Mouse (Mus musculus): ENCODE measurements around the gene Cenpq.

The Cenpq gene

DNA sequence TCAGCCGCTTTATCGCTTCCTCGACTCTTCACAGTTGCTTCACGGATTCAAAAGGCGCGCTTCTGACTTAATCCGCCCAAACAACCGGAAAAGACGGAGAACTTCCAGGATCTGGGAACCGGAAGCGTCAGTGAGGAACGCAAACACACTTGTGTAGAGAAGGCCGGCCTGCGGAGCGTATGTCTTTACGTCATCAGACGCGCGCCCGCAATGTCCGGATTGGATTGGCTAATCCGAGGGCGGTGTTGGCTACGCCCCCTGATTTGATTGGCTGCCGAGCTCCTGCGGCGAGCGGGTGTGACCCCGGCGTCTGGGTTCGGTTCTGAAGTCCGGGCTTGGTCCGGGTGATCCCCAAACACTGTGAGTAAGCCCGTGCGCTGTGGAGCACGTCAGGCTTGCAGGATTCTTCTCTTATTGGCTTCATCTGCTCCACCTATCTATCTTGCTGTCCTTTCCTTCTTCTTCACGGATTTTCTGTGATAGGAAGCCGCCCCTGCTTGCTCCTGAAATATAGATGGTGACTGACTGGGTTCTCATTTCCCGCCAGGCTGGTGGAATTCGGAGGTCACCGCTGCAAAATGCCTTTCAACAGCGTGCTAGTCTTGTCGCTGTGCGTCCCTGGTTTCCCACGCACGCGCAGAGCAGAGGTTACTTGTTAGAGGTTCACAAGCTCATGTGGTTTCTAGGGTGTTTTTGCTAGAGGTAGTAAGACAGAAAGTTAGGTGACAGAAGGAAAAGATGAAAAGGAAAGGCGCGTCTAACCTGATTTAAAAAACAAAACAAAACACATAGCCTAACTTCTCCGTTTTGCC is at the start of gene Cenpq, which contains the start of gene Mut:
Cenpq (minus strand) TSS at position 628 of the 812 bp plus-strand sequence.
Mut (plus strand) TSS at position 266 of the 812 bp plus-strand sequence.
- peak; percentile 90 to 93 for DNase-seq (ENCODE audit: low spot score in 2 of 2)

DNA sequence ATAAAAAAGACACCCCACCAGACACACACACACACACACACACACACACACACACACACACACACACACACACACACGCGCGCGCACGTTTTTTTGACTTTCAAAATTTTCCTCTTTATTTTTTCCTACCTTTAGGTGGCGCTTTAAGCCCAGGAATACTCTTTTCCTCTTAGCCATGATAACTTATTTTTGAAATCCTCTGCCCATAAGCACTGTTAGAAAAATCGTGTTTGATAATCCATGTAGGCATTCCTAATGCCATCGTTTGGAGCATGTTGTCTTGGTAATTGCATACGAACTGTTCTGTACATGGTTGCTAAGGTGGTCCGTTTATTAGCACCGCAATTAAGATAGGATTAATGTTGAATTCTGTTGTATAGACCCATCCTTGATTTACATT is 43.1 kb upstream of the Cenpq start:
- DNase-seq (ENCODE audit: low spot score in 2 of 2): no peak

DNA sequence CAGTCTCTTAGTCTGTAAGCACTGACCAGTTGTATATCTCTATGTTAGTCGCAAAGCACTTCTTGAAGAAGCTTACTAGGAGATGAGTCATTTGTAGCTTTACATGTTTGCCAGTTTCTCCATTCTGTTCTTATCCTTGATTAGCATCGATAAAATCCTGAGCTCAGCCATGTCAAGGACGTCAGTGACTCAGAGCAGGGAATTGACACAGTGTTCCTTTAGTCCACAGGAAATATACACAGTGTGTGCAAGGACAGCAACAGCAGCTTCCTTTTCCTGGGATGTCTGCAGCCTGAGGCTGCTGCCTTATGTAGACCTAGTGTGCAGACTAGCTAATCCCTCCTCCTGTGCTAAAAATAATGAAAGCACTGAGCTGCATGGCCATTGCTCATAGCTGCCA is 13.7 kb upstream of the Cenpq start:
- no peak for DNase-seq (ENCODE audit: low spot score in 2 of 2)

DNA sequence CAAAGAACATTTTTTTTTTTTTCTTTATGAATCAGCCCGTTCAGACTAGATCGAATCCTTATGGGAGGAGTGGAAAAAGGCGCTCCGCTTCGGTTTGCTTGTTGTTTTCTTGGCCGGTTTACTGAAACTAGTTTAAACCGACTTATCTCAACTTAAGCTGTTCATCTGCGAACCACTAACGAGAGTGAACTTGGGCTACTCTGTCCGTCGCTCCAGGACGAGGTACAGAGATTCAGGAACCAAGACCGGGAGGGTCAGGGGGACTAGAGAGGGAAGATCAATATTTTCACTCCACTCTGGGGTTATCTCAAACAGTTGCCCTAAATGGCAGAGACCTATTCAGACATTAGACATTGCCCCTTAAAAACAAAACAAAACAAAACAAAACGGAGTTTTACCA is 862 bp downstream of the Cenpq start:
- DNase-seq (ENCODE audit: low spot score in 2 of 2): peak in 1 of 2 experiments; percentile 1

DNA sequence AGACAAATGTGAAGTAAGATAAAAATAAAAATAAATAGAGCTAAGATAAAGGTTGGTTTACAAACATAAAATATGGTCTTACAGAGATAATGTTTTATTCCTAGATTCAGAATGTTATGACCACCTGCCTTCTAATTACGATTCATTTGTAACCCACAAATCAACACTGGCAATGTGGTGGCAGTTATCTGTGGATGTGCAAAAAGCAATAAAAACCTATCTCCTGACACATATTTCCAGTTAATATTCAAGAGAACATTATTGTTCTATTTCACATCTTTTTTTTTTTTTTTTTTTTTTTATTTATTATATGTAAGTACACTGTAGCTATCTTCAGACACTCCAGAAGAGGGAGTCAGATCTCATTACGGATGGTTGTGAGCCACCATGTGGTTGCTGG is 19.3 kb downstream of the Cenpq start:
- no peak for DNase-seq (ENCODE audit: low spot score in 2 of 2)

DNA sequence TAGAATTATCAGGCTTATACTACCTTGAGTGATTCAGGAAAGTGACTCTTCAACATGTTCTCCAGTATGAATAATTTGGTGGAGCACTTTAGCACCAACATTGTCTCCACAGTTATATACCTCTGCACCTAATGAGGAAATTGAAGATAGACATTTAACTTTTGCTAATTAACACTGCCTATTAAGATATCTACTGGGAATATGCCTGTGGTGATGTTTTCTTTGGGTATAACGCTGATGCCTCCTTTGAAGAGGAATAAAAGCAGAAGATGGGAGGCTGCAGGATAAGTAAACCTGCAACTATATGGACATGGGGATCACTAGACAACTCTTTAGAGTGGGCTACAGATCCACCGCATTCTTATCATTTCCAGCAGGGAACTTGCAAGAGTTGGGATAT is 20.6 kb downstream of the Cenpq start, which contains the start of gene Glyatl3:
Glyatl3 (minus strand) TSS at position 101 of the 400 bp plus-strand sequence.
- no peak for DNase-seq (ENCODE audit: low spot score in 2 of 2)

DNA sequence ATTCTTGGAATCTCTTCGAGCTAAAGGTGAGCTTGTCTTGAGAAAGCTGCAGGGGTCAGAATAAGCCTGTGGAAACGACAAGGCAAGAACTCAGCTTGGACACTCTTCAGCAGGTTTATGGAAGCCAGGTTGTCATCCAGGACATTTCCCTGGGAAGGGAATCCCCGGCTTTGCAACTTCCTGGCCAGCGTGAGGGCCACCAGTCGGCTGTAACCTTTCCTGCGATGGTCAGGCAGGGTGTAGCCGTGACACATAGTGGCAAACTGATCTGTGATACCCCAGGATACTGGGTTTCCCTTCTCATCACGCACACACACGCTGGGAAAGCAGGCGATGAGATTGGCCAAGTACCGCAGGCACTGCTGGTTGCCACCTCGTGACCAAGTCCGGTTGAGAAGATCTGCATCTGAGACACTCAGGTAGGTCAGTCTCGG is 30.1 kb downstream of the Cenpq start:
- DNase-seq (ENCODE audit: low spot score in 2 of 2): no peak

DNA sequence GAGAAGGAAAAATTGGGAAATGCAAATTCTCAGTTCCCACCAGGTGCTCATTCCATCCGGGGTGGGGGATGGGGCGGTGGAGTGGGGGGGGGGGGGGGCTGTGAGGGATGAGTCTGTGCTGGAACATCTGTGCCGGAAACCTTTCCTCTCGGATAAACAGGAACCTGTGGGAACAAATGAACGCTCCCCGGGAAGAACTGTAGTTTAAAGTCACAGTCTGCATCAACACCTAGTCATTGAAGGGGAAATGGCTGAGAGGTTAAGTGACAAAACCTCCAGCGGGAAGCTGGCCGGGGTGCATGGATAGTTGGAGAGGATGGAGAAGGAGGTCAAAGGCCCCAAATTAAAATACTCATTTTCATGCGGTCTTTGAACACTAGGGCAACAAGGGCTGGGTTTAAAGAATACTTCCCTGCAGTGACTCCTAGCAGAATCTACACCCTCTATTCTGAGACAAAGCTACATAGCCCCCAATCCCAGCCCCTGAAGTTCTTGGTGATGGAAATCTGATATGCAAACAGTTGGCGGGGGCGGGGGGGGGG is 30.7 kb downstream of the Cenpq start:
- DNase-seq (ENCODE audit: low spot score in 2 of 2): no peak

DNA sequence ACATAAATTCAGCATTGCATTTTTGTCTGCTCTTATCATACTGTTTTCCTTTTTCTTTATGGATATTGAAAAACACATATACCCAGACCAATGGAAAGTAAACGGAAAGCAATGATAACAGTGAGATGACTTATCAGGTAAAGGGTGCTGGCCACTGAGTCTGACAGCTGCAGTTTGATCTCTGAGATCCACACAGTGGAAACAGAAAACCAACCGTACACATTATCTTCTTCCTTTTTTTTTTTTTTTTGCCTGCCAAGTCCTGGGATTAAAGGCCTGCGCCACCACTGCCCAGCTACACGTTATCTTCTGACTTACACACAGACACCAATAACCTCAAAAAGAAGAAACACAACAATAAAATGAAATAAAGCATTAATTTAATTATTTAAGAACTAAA is 31.5 kb downstream of the Cenpq start:
- DNase-seq (ENCODE audit: low spot score in 2 of 2): no peak

DNA sequence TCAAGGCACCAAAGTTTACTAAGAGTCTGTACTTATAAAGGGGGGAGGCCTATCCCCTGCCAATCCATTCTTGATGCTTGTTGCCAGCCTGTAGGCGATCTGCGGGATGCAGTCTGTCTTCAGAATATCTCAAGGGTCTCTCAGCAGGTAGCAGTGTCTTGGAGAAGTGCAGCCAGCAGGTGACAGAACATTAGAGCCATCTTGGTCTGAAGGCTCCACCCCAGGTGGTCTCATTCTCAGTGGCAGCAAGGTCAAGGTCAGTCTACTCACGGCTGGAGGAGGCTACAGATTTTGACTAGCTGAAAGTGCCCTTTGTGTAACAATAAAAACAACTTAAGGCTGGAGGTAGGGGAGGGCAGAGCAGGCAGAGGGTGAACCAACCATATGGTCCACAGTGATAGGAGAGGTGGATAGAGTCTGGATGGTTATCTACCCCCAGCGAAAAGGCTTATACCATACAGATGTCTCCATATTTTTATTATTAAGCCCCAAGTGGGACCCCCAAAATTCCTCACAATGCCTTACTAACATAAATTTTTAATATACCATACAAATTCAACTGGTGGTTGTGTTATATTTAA is 35.0 kb downstream of the Cenpq start:
- DNase-seq (ENCODE audit: low spot score in 2 of 2): no peak

DNA sequence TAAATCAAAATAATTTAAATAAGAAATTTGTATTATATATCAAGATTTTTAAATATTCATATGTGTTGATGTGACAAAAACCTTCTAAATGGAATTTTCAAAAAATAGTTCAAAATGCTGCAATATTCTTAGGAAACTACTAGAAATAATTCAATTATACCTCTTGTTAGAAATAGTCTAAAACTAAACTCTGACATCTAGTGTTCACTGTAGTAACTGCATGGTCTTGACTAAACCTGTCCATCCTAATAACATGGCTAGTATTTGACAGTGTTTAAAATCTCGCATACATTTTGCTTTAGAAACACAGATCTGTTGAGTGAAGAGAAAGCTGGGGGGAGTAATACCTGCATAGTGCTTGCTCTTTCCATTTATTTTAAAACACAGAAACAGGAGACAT is 38.0 kb downstream of the Cenpq start:
- no peak for DNase-seq (ENCODE audit: low spot score in 2 of 2)

DNA sequence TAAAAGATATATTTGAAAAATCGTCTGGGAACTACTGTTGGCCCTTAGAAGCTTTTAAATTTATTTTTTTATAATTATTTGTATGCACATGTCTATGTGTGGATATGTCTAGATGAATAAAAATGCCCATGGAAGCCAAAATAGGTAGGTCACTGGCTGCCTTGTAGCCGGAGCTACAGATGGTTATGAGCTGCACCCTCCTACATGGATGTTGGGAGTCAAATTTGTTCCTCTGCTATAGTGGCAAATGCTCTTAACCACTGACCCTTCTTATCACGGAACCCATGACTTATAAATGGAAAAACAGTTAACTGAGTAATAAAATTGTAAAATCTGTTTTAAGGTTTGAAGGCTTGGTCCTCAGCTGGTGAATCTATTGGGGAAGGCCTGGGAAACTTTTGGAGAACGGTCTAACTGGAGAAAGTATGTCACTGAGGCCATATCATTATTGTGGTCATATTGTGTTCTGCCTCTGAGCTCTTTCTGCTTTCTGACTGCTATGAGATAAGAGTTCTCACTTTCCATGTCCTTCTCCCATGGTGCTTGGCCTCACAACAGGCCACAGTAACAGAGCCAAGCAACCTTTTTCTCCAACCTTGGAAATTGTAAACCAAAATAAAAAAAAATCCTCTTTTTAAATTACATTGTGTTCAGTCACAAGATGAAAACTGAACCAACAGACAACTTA is 46.9 kb downstream of the Cenpq start:
- DNase-seq (ENCODE audit: low spot score in 2 of 2): no peak

DNA sequence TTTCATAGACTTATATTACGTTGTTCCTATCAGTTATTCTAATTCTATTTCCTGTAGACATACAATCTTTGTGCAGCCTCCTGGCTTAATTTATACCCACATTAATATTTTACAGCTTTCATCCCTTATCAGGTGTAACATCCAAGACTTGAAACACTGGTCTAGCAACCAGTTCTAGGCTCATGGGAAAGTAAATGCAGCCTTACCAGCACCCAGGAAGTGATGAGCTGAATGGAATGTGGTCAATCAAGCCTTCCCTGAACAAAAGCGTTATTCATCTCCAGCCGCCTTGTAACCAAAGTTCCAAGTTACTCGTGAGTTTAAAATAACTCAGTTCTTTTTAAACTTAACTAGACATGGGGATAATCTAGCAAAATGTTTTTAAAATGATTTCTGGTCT is 49.7 kb downstream of the Cenpq start:
- no peak for DNase-seq (ENCODE audit: low spot score in 2 of 2)

DNA sequence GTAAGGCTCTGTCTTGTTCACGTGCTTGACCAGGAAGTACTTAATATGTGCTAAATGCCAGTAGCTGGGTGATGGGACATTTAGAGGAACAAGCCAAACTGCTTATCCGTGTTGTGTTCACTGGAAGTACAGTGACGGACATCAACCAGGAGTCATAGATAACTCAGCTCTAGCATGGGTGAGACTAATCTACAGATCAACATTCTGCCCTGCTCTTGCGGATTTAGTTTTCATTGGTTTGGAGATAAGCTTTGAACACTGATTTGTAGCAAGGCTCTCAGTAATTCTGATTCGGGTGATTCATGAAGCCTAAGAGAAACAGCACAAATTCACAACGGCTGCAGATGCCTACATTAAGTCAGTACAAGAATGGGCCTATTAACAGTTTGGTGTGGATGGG is 52.7 kb downstream of the Cenpq start:
- DNase-seq (ENCODE audit: low spot score in 2 of 2): no peak

DNA sequence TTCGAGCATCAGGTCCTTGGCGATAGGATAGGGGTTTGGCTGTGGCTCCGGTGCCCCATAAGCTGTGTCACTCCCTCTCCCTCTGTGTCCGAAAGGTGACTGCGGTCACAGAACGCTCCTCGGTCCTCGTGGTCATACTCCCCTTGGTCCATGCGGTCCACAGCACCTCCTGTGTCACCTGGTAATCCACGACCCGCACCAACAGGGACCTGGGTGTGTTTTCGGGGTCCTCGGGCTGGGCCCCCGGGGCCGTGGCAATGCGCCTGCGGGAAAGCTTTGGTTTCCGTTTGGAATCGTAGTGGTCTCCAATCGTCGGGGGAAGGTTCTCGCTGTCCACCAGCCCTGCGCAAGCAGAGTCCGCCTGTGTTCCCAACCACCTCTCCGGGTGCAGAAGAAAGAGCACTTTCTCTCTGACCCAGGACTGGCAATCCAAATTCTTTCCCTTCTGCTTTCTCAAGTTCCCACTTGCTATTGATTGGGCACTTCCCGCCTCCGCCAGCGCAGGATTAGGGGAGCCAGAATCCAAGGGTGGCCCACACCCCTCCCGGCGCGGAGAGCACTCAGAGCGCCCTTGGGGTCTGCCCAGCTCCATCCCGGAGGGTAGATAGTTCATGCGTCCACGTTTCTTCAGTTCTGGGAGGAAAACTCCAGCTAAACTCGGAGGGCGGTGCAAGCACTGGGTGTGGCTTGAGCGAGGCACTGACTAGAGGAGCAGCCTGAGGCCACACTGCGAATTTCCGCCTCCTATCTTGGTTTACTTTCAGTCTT is 54.7 kb downstream of the Cenpq start, which contains the start of gene 9130008F23Rik:
9130008F23Rik (minus strand) TSS at position 636 of the 768 bp plus-strand sequence.
- no peak for DNase-seq (ENCODE audit: low spot score in 2 of 2)

DNA sequence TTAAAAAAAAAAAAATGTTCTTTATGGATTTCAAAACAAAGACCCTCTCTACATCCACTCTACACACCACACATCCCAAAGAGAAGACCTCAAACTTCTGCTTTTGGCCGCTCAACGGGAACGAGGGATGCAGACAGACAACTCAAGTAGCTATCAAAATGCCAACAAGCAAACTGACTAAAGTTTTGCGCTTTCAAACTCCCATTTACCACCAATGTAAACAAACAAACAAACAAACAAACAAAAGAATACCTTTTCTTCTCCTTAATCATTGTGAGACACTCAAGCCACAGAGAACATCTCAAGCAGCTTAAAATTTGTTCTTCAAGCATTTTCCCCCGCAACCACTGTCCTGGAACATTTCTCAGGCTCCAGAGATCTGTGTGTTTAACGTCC is 55.3 kb downstream of the Cenpq start:
- DNase-seq (ENCODE audit: low spot score in 2 of 2): no peak

DNA sequence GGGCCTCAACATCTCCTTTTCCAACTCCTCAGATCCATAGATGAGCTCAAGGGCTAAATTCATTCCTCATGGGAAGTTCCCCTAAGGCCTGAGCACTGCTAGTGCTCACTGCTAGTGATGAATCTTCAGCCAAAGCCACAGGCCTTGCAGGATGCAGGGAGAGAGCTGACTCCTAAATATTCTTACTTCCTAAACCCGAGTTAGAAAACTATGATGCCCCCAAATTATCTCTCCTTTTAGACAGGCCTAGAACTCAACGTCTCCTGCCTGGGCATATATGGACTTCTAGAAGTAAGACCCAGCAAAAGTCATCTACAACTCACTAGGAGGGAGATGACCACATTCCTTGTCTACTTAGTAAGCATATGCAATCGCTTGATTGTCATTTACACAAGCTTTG is 57.1 kb downstream of the Cenpq start:
- DNase-seq (ENCODE audit: low spot score in 2 of 2): no peak

DNA sequence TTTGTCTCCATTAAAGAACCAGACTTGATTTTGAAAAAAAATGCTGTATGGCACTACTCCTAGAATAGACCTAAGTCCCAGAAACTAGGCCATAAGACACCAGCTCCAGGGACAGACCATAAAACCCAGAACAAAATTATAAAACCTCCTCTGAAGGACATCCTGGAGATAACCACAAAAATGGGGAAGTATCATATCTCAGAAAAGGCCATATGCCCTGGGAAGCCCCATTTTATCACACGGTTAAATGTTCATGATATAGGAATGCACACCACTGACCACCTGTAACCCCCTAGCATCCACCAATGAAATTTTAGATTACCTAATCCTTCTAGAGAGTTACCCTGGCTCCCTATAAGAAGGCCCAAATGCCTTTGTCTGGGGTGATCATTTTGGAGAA is 59.3 kb downstream of the Cenpq start:
- DNase-seq (ENCODE audit: low spot score in 2 of 2): no peak

DNA sequence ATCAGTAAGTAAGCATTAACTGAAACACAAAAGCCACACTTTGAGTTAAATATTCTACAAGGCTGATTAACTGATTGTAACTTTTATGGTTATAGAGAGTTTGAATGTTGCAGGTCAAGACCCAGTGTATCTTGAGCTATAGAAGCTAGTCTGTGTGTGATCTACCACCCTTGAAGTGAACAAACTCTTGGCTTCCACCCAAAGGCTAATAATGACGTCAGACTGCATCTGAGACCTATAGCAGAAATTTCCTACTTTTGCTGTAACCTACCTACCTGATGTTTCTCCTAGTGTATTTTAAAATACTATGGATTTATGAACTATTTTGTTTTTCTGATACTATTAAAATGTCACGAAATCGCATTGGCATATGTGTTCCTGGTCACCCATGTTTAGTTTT is 60.1 kb downstream of the Cenpq start:
- DNase-seq (ENCODE audit: low spot score in 2 of 2): no peak

DNA sequence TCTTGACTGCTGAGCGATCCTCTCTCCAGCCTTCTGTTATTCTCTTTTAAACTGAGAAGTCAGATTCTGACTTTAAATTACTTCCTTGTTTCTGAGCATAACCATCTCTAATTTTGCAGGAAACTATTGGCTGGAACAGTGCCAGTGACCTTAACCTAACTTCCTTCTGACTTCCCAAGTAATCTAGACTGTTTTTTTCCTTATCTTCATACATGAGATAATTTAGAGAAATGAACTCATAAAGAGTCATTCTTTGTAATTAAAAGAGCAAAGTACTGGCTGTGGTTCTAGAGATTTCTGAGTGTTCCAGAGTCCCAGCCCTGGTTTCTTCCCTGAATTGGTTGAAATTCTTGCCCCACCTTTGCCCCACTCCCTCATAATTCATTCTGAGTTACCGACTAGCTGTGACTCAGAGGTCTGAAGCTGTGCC is 61.2 kb downstream of the Cenpq start:
- DNase-seq (ENCODE audit: low spot score in 2 of 2): no peak
